Mouse (Mus musculus) bone marrow macrophage, adult 2 months (primary cell): ENCODE measurements at regions not wholly inside any gene's neighbourhood (a gene's known extent, or its start where the extent isn't known, plus 50 kb on each side); places are given as distances from the start of the nearest gene placed in this dataset.

ENCODE experiments used
- CTCF ChIP-seq: IDR thresholded peaks from 2 replicates; pipeline ENCODE4 v1.5.1; 2012; ENCODE audit warnings: low read depth, mild to moderate bottlenecking, low read length, moderate library complexity
- POLR2A ChIP-seq: IDR thresholded peaks from 2 replicates; pipeline ENCODE4 v1.6.1; 2012; ENCODE audit warnings: mild to moderate bottlenecking, low read depth, low read length, borderline replicate concordance

- TF ChIP-seq CTCF (no peak), POLR2A (no peak)
Measured at GRCm38 (mm10) chr1:143080441-143080840, 560.0 kb upstream of the B3galt2 start.
